Mouse (Mus musculus): ENCODE results near the gene Gm49450. TPM values are rescaled to one million over a fixed set of nuclear protein-coding genes. Genes with fewer than 3 reads are reported as not detected.

Gm49450 gene
- polyA plus RNA-seq, 1 experiment, result 0.35 TPM

DNA sequence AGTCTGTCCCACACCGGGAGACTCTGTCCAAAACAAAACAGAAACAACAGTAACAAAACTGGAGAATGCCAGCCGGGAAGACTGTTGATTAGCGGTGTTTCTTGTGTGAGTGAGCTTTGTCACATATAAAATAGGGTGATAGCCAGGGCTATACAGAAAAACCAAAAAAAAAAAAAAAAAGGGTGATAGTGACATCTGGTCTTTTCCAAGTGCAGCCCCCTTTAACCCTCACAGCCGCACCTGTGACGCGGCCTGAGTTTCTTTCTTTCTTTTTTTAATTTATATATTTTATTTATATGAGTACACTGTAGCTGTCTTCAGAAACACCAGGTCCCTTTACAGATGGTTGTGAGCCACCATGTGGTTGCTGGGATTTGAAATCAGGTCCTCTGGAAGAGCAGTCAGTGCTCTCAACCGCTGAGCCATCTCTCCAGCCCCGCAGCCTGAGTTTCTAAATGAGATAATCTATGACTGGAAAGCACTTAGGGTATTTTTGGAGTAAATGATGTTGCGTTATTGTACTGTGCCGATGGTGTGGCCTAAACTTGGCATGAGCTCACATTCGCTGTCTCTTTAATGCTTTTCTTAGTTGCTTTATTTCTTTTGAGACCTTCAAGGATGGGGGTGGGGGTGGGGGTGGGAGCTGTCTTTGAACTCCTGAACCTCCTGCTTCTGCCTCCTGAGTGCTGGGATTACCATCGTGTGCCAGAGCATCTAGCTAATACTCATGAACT, 32.8 kb upstream of the Gm49450 start:
- TF ChIP-seq CTCF (IDR thresholded peaks at IDR 0.05; ENCODE audit: extremely low read depth, insufficient read depth, low read length) (no peak), POLR2A (IDR thresholded peaks at IDR 0.05; ENCODE audit: extremely low read depth, insufficient read depth, low read length) (no peak)
- peak overlapping the region; percentile 54 for H3K4me3 ChIP-seq (ENCODE audit: insufficient read depth, low read length)
- H3K27ac ChIP-seq (ENCODE audit: insufficient read depth, low read length), result peak overlapping the region; percentile 93
- H3K4me1 ChIP-seq (ENCODE audit: control insufficient read depth, insufficient read depth, low read length), result peaks cover 6% of the 10 kb centered on the region; the same call in 1 of the 2 replicates

DNA sequence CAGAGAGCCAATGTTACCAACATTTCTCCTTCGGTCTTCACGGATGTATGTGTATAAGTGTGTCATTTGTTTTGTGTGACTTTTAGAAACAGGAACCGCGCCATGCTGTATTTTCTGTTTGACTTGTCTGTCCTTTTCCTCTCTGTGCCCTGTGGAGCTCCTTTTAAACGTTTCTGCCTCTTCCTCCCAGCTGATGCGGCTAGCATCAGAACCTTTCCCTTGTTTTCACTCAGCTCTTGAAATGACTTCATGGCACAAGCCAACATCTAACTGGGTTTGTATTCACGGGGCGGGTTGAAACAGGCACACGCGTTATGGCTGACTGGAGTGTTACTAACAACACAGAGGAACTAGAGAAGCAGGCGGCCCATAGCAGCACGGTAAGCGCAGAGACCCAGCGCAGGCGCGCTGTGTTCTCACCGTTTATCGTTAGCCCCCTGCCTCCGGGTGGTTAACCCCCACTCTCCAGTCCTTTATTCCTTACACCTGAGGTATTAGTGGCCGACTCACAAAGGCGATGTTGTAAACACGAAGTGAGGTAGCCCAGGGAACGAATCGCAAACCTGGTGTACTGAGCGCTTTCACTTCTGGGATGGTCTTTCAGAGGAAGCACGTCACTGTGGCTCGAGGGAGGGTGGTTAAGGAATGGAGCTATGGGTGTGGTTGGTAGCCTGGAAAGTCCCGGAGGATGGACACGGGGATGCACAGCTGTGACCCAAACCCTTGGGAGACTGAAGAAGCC, 32.1 kb upstream of the Gm49450 start:
- Histone ChIP-seq H3K4me3 (ENCODE audit: insufficient read depth, low read length) (peak overlapping the region; percentile 54), H3K4me1 (ENCODE audit: control insufficient read depth, insufficient read depth, low read length) (peaks cover 6% of the 10 kb centered on the region; the same call in 1 of the 2 replicates), H3K27ac (ENCODE audit: insufficient read depth, low read length) (peak overlapping the region; percentile 93)
- peak; percentile 93 for TF ChIP-seq POLR2A (IDR thresholded peaks at IDR 0.05; ENCODE audit: extremely low read depth, insufficient read depth, low read length)
- no peak for TF ChIP-seq CTCF (IDR thresholded peaks at IDR 0.05; ENCODE audit: extremely low read depth, insufficient read depth, low read length)

DNA sequence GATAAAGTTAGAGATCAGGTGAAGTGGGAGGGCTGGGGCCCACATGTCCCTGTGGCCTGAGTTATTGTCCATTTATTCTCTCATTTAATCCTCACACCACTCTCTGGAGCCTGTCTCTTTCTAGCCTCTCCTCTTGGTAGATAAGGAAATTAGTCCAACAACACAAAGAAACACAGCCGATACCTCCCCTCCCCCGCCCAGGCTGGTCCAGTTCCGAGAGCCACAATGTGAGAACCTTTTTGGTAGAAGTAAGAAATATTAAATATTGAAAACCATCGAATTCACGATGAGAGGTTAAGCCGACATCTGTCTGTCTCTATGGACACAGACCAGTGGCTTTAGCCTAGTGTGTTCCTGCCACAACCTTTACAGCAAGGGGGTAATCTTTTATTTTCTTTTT, 31.3 kb upstream of the Gm49450 start:
- Histone ChIP-seq H3K27ac (ENCODE audit: insufficient read depth, low read length) (0 out of 2 replicates have a peak overlapping the region, but pooled peaks have one; percentile 60), H3K4me3 (ENCODE audit: insufficient read depth, low read length) (peak overlapping the region; percentile 54), H3K4me1 (ENCODE audit: control insufficient read depth, insufficient read depth, low read length) (peaks cover 8% of the 10 kb centered on the region)
- no peak for TF ChIP-seq POLR2A (IDR thresholded peaks at IDR 0.05; ENCODE audit: extremely low read depth, insufficient read depth, low read length)
- TF ChIP-seq CTCF (IDR thresholded peaks at IDR 0.05; ENCODE audit: extremely low read depth, insufficient read depth, low read length), result no peak

DNA sequence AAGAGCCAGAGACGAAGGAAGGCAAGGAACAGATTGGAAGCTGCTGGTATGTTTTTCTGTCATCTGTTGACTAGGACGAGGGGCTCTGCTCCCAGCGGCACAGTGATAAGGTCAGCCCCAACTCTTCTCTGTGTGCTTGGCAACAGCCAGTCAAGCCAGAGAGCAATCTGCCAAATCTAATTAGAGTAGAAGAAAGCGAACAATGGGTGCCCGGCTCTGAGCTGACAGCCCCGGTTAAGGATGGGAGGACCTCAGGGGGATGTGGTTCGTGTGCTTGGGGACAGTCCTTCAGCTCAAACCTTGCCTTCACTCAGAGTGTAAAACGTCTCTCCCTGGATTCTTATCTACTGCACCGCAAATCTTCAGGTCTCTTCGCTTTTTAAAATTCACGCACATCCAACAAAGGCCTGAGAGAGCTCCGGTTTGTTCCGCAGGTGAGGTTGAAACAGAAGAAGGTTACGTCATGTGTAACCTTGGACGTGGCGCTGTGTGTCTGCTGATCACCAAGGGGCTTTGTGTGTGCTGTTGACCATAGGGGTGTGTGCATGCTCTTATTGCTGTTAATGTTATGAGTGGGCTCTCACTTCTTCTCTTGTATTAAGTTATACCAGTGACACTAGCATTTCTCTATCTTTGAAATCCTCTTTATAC, 30.2 kb upstream of the Gm49450 start:
- H3K27ac ChIP-seq (ENCODE audit: insufficient read depth, low read length), result peak overlapping the region; percentile 71
- H3K4me1 ChIP-seq (ENCODE audit: control insufficient read depth, insufficient read depth, low read length), result peaks cover 8% of the 10 kb centered on the region
- no peak for TF ChIP-seq CTCF (IDR thresholded peaks at IDR 0.05; ENCODE audit: extremely low read depth, insufficient read depth, low read length)
- 0 out of 2 replicates have a peak, but pooled peaks have one; percentile 11 for TF ChIP-seq POLR2A (IDR thresholded peaks at IDR 0.05; ENCODE audit: extremely low read depth, insufficient read depth, low read length)
- peak overlapping the region; percentile 54 for H3K4me3 ChIP-seq (ENCODE audit: insufficient read depth, low read length)

DNA sequence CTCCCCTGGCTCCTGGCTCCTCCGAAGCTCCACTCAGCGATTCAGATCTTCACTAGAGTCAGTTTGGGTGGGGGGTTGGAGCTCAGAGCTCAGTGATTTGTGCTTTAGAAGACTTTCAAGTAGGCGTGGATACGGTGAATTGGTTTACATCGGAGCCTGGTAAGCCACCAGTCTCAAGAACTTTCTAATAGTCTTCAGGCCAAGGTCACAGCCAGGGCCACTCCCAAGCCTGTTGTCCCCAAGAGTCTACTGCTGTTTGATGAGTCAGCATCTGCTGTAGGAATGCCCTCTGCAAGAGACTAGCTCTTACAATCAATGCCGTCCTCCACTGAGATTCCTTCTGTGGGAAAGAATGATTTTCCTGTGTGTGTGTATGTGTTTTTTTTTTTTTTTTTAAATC, 28.7 kb upstream of the Gm49450 start:
- H3K4me3 ChIP-seq (ENCODE audit: insufficient read depth, low read length), result no peak overlapping the region
- no peak overlapping the region for H3K27ac ChIP-seq (ENCODE audit: insufficient read depth, low read length)
- H3K4me1 ChIP-seq (ENCODE audit: control insufficient read depth, insufficient read depth, low read length), result peaks cover 15% of the 10 kb centered on the region
- no peak for TF ChIP-seq POLR2A (IDR thresholded peaks at IDR 0.05; ENCODE audit: extremely low read depth, insufficient read depth, low read length)
- no peak for TF ChIP-seq CTCF (IDR thresholded peaks at IDR 0.05; ENCODE audit: extremely low read depth, insufficient read depth, low read length)

DNA sequence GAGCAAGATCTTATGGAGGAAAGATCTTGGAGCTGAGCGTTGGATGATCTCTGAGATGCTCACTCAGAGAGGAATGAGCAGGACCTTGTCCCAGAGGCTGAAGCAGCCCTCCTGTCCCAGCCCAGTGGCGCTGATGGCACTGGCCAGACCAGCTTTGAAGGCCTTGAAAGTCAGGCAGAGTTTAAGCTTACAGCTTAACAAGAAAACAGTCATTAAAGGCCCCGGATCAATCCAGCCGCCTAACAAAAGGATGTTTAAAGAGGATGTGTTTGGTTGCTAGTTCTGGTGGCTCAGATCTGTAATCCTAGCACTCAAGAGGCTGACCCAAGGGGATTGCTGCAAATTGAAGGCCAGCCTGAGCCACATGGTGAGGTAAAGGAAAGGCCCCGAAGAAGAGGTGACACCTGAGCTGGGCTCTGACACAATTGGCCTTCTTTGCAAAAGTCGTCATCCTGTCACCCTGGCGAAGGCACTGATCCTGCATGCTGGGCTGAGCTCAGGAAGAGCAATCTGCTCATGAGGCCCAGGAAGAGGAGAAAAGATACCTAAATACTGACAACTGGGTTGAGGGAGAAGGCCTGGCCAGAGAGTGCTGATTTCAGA, 26.8 kb upstream of the Gm49450 start:
- TF ChIP-seq POLR2A (IDR thresholded peaks at IDR 0.05; ENCODE audit: extremely low read depth, insufficient read depth, low read length), result no peak
- TF ChIP-seq CTCF (IDR thresholded peaks at IDR 0.05; ENCODE audit: extremely low read depth, insufficient read depth, low read length), result no peak
- Histone ChIP-seq H3K27ac (ENCODE audit: insufficient read depth, low read length) (no peak overlapping the region), H3K4me3 (ENCODE audit: insufficient read depth, low read length) (no peak overlapping the region), H3K4me1 (ENCODE audit: control insufficient read depth, insufficient read depth, low read length) (peaks cover 15% of the 10 kb centered on the region)

DNA sequence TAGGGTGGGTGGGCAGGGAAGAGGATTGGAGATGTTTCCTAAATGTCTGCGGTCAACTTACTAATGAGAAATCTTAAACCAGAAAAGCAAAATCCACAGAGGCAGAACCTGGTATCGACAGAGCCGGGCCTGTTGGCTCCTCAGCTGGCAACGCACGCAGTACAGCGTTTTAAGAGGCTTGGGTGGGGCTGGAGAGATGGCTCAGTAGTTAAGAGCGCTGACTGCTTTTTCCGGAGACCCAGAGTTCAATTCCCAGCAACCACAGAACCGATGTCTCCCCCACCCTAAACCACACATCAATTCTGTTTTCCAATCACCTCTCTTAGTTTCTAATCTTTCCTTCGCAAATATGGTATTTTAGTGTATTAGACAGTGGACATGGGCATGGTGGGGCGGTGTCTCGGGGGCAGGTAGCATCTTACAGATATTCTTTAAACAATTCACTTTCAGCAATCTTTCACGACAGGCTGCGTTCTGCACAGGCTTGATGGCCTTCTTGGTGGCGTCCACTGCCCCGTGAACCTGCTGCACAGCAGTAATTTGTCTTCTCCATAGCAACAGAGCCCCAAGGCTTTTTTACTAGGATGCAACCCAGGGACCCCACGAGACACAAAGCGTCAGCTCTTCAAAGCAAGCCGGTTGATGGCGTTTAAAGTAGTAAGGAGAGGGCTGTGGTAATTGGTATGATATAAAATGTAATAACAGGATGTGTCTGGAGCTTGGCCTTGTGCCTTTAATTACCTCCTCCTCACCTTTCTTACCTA, 25.2 kb upstream of the Gm49450 start:
- Histone ChIP-seq H3K4me1 (ENCODE audit: control insufficient read depth, insufficient read depth, low read length) (peaks cover 14% of the 10 kb centered on the region), H3K27ac (ENCODE audit: insufficient read depth, low read length) (0 out of 2 replicates have a peak overlapping the region, but pooled peaks have one; percentile 12), H3K4me3 (ENCODE audit: insufficient read depth, low read length) (no peak overlapping the region)
- TF ChIP-seq CTCF (IDR thresholded peaks at IDR 0.05; ENCODE audit: extremely low read depth, insufficient read depth, low read length) (no peak), POLR2A (IDR thresholded peaks at IDR 0.05; ENCODE audit: extremely low read depth, insufficient read depth, low read length) (no peak)

DNA sequence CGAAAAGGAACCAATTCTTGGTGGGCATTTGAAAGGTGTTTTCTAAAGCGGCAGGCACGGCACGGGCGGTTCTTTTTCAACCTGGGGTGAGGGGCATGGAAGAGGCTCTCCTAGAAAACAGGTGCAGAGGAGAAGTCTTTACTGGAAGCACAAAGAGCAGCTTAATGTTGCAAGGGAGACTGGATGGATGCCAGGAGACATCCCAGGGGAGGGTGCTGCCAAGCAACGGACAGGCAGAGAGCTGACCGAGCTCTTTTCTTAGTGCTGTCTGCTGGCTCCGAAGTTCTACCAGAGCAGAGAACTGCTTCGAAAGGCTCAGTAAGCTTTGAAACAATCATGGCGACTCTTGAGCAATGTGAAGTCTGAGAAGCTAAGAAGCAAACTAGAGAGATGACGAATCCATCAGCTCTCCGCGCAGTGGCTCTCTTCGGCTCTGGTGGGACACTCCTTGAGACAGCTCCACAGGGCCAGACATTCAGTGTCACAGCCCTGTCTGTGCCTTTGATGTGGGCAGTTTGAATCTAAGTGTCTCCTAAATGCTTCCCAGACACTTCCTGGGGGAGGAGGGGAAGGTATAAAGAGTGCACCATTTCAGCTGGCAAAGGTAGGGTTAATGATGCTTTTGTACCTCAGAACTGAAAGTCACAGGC, 24.5 kb upstream of the Gm49450 start:
- Histone ChIP-seq H3K4me3 (ENCODE audit: insufficient read depth, low read length) (no peak overlapping the region), H3K4me1 (ENCODE audit: control insufficient read depth, insufficient read depth, low read length) (peaks cover 11% of the 10 kb centered on the region), H3K27ac (ENCODE audit: insufficient read depth, low read length) (peak overlapping the region; percentile 79)

More for the DNA sequence above, 24.5 kb upstream of the Gm49450 start:
- TF ChIP-seq POLR2A (IDR thresholded peaks at IDR 0.05; ENCODE audit: extremely low read depth, insufficient read depth, low read length) (no peak), CTCF (IDR thresholded peaks at IDR 0.05; ENCODE audit: extremely low read depth, insufficient read depth, low read length) (no peak)
